Mouse (Mus musculus) frontal cortex, postnatal 14 days (tissue): ENCODE measurements at regions not wholly inside any gene's neighbourhood (a gene's known extent, or its start where the extent isn't known, plus 50 kb on each side); places are given as distances from the start of the nearest gene placed in this dataset.

ENCODE experiments used
- DNase-seq, 2 experiments: peaks; one replicate each; pipeline ENCODE4 v3.0.0; 2022; ENCODE audit warnings: low spot score in 2 of 2

- no peak for DNase-seq
Observed at GRCm38 (mm10) chr1:129219098-129219497, 54.0 kb upstream of the Thsd7b start.

- no peak for DNase-seq
Observed at GRCm38 (mm10) chr1:129208806-129209205, 64.3 kb upstream of the Thsd7b start.

- DNase-seq = peak; percentile 6
Observed at GRCm38 (mm10) chr1:129208406-129208805, 64.7 kb upstream of the Thsd7b start.

GRCm38 (mm10) chr1:129207674-129208073 lies 65.4 kb upstream of the Thsd7b start:
- no peak for DNase-seq

- no peak for DNase-seq
Observed at GRCm38 (mm10) chr1:129180174-129180759, 92.8 kb upstream of the Thsd7b start.

- peak in 1 of 2 experiments; percentile 11 for DNase-seq
Observed at GRCm38 (mm10) chr1:129169936-129170335, 103.2 kb upstream of the Thsd7b start.

- DNase-seq = no peak
Observed at GRCm38 (mm10) chr1:129150643-129151042, 122.5 kb upstream of the Thsd7b start.

- no peak for DNase-seq
Observed at GRCm38 (mm10) chr1:129148733-129149388, 124.2 kb upstream of the Thsd7b start.

GRCm38 (mm10) chr1:129146395-129147094 lies 126.6 kb upstream of the Thsd7b start:
- no peak for DNase-seq

GRCm38 (mm10) chr1:129138783-129139182 lies 134.3 kb upstream of the Thsd7b start:
- no peak for DNase-seq

- DNase-seq = no peak
Observed at GRCm38 (mm10) chr1:129106961-129107557, 166.0 kb upstream of the Thsd7b start.

GRCm38 (mm10) chr1:129100997-129101396 lies 172.1 kb upstream of the Thsd7b start:
- DNase-seq = no peak

GRCm38 (mm10) chr1:129078274-129078673 lies 194.8 kb upstream of the Thsd7b start:
- no peak for DNase-seq

GRCm38 (mm10) chr1:129057182-129057581 lies 215.9 kb upstream of the Thsd7b start:
- no peak for DNase-seq

GRCm38 (mm10) chr1:129055252-129055651 lies 217.8 kb upstream of the Thsd7b start:
- DNase-seq = no peak

GRCm38 (mm10) chr1:129033707-129034106 lies 239.4 kb upstream of the Thsd7b start:
- DNase-seq = no peak

GRCm38 (mm10) chr1:129005899-129006298 lies 267.2 kb upstream of the Thsd7b start:
- DNase-seq = no peak

GRCm38 (mm10) chr1:129002286-129002685 lies 270.8 kb upstream of the Thsd7b start:
- no peak for DNase-seq

- no peak for DNase-seq
Observed at GRCm38 (mm10) chr1:129001766-129002165, 271.3 kb upstream of the Thsd7b start.

GRCm38 (mm10) chr1:128999741-129000517 lies 273.2 kb upstream of the Thsd7b start:
- DNase-seq = no peak

- no peak for DNase-seq
Observed at GRCm38 (mm10) chr1:128994655-128995054, 278.4 kb upstream of the Thsd7b start.

GRCm38 (mm10) chr1:128983411-128983810 lies 289.7 kb upstream of the Thsd7b start:
- DNase-seq = no peak
